Mouse (Mus musculus) lung, postnatal 0 days (tissue): ENCODE data around the gene Ap1ar. TPM values are rescaled to one million over a fixed set of nuclear protein-coding genes. Genes with fewer than 3 reads are reported as not detected.

Experiments used
- ATAC-seq: fragments of 200-750 bp; cut with Nextera tagmentation; 2 replicates; pipeline ENCODE4 v1.8.0; 2017; ENCODE audit warnings: moderate library complexity
- DNase-seq: peaks from one replicate; pipeline ENCODE4 v3.0.0-alpha.2; 2016; ENCODE audit warnings: low spot score
- H3K27ac ChIP-seq: fragments of 300-500 bp; sonication (generic); 2 replicates; pipeline ENCODE4 v1.5.1; 2014; ENCODE audit warnings: antibody characterized with exemption, mild to moderate bottlenecking, low read length, mixed read lengths
- H3K27me3 ChIP-seq: fragments of 300-500 bp; sonication (generic); replicated peaks from 2 replicates; pipeline ENCODE4 v1.6.1; 2014; ENCODE audit warnings: low read length, mixed read lengths; ENCODE audit not compliant: insufficient read depth
- H3K36me3 ChIP-seq: fragments of 300-500 bp; sonication (generic); 2 replicates; pipeline ENCODE4 v1.6.1; 2014; ENCODE audit warnings: low read length, mixed read lengths; ENCODE audit not compliant: insufficient read depth
- H3K4me1 ChIP-seq: fragments of 300-500 bp; sonication (generic); 2 replicates; pipeline ENCODE4 v1.6.1; 2014; ENCODE audit warnings: antibody characterized with exemption, low read depth, low read length, mixed read lengths; ENCODE audit not compliant: insufficient read depth
- H3K4me2 ChIP-seq: fragments of 300-500 bp; sonication (generic); replicated peaks from 2 replicates; pipeline ENCODE4 v1.6.1; 2014; ENCODE audit warnings: low read depth, mild to moderate bottlenecking, low read length, moderate library complexity, mixed read lengths
- H3K4me3 ChIP-seq: fragments of 300-500 bp; sonication (generic); 2 replicates; pipeline ENCODE4 v1.5.1; 2014; ENCODE audit warnings: low read depth, low read length
- H3K9ac ChIP-seq: fragments of 300-500 bp; sonication (generic); replicated peaks from 2 replicates; pipeline ENCODE4 v1.6.1; 2014; ENCODE audit warnings: low read depth, mild to moderate bottlenecking
- H3K9me3 ChIP-seq: fragments of 300-500 bp; sonication (generic); 2 replicates; pipeline ENCODE4 v1.6.1; 2016; ENCODE audit warnings: low read length, mixed read lengths
- CTCF ChIP-seq: IDR thresholded peaks from 2 replicates; pipeline ENCODE4 v1.5.1; 2016; ENCODE audit warnings: antibody characterized with exemption, mild to moderate bottlenecking
- EP300 ChIP-seq: IDR thresholded peaks from 2 replicates; pipeline ENCODE4 v1.6.1; 2016; ENCODE audit warnings: antibody characterized with exemption, mild to moderate bottlenecking, control low read depth
- polyA plus RNA-seq: library from polyadenylated mRNA; unstranded; fragments of >200 nt; fragmentation: Nextera tagmentation; extraction: Ambion mirVana; gene quantifications from 2 replicates; pipeline ENCODE4 v1.2.1, GENCODE M21; 2015

Gene Ap1ar
- polyA plus RNA-seq, 1 experiment from 2014 or later, result 24.7 TPM

DNA sequence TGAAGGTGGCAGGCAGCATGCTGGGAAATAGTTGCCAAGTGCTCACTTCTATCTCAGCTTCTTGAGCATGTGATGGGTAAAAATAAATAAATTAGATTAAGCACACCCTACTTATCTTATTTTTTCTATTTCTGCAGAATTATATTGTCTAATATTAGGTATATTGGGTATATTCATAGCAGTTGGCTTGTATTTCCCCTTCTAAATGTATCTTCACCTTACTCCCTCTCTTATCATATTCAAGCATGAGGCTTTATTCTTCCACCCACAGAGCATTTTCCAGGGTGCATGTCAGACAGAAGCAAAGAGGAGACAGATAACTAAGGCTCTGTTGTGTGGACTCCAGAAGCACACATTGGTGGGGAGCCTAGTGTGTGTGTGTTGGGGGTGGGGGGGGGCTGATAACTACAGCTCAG, 79.4 kb downstream of the Ap1ar start:
- ATAC-seq, result no peak
- H3K4me1 ChIP-seq, result no peaks in the 10 kb centered on the region

More for the DNA sequence above, 79.4 kb downstream of the Ap1ar start:
- Histone ChIP-seq H3K4me3 (no peak overlapping the region), H3K36me3 (no peaks in the 10 kb centered on the region), H3K9ac (no peak overlapping the region), H3K4me2 (no peak overlapping the region), H3K27me3 (no peaks in the 10 kb centered on the region), H3K27ac (no peak overlapping the region), H3K9me3 (no peaks in the 10 kb centered on the region)
- TF ChIP-seq CTCF (no peak), EP300 (no peak)
- DNase-seq, result no peak

Other genes with a start within 250 kb of the Ap1ar start
- not detected in 2 replicates for gene Neurog2, start 204.4 kb downstream of the Ap1ar start, polyA plus RNA-seq
- 0.76 and 0.82 TPM in 2 replicates for gene Alpk1, start 57.0 kb downstream of the Ap1ar start, polyA plus RNA-seq
- 6.3 and 7.1 TPM in 2 replicates for gene Tifa, start 47.7 kb downstream of the Ap1ar start, polyA plus RNA-seq
- gene Fam241a, start 58.8 kb upstream of the Ap1ar start, polyA plus RNA-seq, result 22.5 and 23.1 TPM in 2 replicates